Mouse (Mus musculus) ovary, postnatal 36 days (tissue): Measurements from ENCODE around the gene Kif6.

Experiments used
- DNase-seq: peaks from one replicate; pipeline ENCODE4 v3.0.0; 2022; ENCODE audit warnings: low spot score, mixed read lengths

Kif6 gene

GRCm38 (mm10) chr17:49738351-49738750 is 123.4 kb downstream of the Kif6 start:
- peak; percentile 52 for DNase-seq

- no peak for DNase-seq
Observed at GRCm38 (mm10) chr17:49739896-49740679, 125.2 kb downstream of the Kif6 start.

- DNase-seq = no peak
Observed at GRCm38 (mm10) chr17:49741172-49741571, 126.2 kb downstream of the Kif6 start.

GRCm38 (mm10) chr17:49741927-49742326 is 127.0 kb downstream of the Kif6 start:
- no peak for DNase-seq

GRCm38 (mm10) chr17:49743580-49744463 is 128.9 kb downstream of the Kif6 start:
- no peak for DNase-seq

- DNase-seq = no peak
Observed at GRCm38 (mm10) chr17:49750889-49751324, 136.0 kb downstream of the Kif6 start.

- no peak for DNase-seq
Observed at GRCm38 (mm10) chr17:49753874-49754273, 138.9 kb downstream of the Kif6 start.

GRCm38 (mm10) chr17:49756862-49757261 is 141.9 kb downstream of the Kif6 start:
- peak; percentile 36 for DNase-seq

- no peak for DNase-seq
Observed at GRCm38 (mm10) chr17:49759047-49759446, 144.1 kb downstream of the Kif6 start.

- no peak for DNase-seq
Observed at GRCm38 (mm10) chr17:49761260-49761659, 146.3 kb downstream of the Kif6 start.

GRCm38 (mm10) chr17:49761838-49762237 is 146.9 kb downstream of the Kif6 start:
- no peak for DNase-seq

GRCm38 (mm10) chr17:49764963-49765362 is 150.0 kb downstream of the Kif6 start:
- DNase-seq = no peak

- DNase-seq = no peak
Observed at GRCm38 (mm10) chr17:49767717-49768370, 152.9 kb downstream of the Kif6 start.

GRCm38 (mm10) chr17:49771703-49772315 is 156.9 kb downstream of the Kif6 start:
- no peak for DNase-seq

GRCm38 (mm10) chr17:49777115-49777839 is 162.3 kb downstream of the Kif6 start:
- no peak for DNase-seq

- no peak for DNase-seq
Observed at GRCm38 (mm10) chr17:49779066-49779465, 164.1 kb downstream of the Kif6 start.

- peak; percentile 34 for DNase-seq
Observed at GRCm38 (mm10) chr17:49779576-49779975, 164.6 kb downstream of the Kif6 start.

GRCm38 (mm10) chr17:49785851-49786250 is 170.9 kb downstream of the Kif6 start:
- DNase-seq = no peak

GRCm38 (mm10) chr17:49787351-49787750 is 172.4 kb downstream of the Kif6 start:
- no peak for DNase-seq

GRCm38 (mm10) chr17:49788187-49788974 is 173.4 kb downstream of the Kif6 start:
- DNase-seq = no peak
